Mouse (Mus musculus) heart, adult 9 months (tissue): ENCODE data around the gene Sdhb.

ENCODE experiments used
- DNase-seq, 2 experiments: peaks; one replicate each; pipeline ENCODE4 v3.0.0; 2022; ENCODE audit warnings: low spot score in 2 of 2

Sdhb gene

GRCm38 (mm10) chr4:140948481-140948880 lies 12.5 kb upstream of the Sdhb start:
- DNase-seq = no peak

GRCm38 (mm10) chr4:140949052-140949451 lies 12.0 kb upstream of the Sdhb start:
- DNase-seq = no peak

GRCm38 (mm10) chr4:140949616-140950015 lies 11.4 kb upstream of the Sdhb start:
- DNase-seq = no peak

GRCm38 (mm10) chr4:140950574-140950973 lies 10.4 kb upstream of the Sdhb start:
- DNase-seq = no peak

- DNase-seq = no peak
These were observed 9.0 kb upstream of the Sdhb start for GRCm38 (mm10) chr4:140951861-140952641.

- DNase-seq = no peak
These were observed 3.8 kb upstream of the Sdhb start for GRCm38 (mm10) chr4:140957131-140957702.

- DNase-seq = peak; percentile 71 to 80
These were observed 3.3 kb upstream of the Sdhb start for GRCm38 (mm10) chr4:140957725-140958124.

GRCm38 (mm10) chr4:140958319-140958718 lies 2.7 kb upstream of the Sdhb start:
- no peak for DNase-seq

- no peak for DNase-seq
These were observed 1.8 kb upstream of the Sdhb start for GRCm38 (mm10) chr4:140959128-140959679.

- no peak for DNase-seq
These were observed 1.1 kb upstream of the Sdhb start for GRCm38 (mm10) chr4:140959715-140960479.

- no peak for DNase-seq
These were observed 634 bp downstream of the Sdhb start for GRCm38 (mm10) chr4:140961467-140962206.

GRCm38 (mm10) chr4:140962207-140962909 lies 1.4 kb downstream of the Sdhb start:
- no peak for DNase-seq

GRCm38 (mm10) chr4:140962950-140963349 lies 1.9 kb downstream of the Sdhb start:
- DNase-seq = peak; percentile 64 to 76

- DNase-seq = peak in 1 of 2 experiments; percentile 61
These were observed 3.1 kb downstream of the Sdhb start for GRCm38 (mm10) chr4:140963941-140964597.

- DNase-seq = peak in 1 of 2 experiments; percentile 74
These were observed 3.6 kb downstream of the Sdhb start for GRCm38 (mm10) chr4:140964620-140965019.

- DNase-seq = no peak
These were observed 6.6 kb downstream of the Sdhb start for GRCm38 (mm10) chr4:140967386-140968159.

GRCm38 (mm10) chr4:140971691-140972090 lies 10.7 kb downstream of the Sdhb start:
- no peak for DNase-seq

- DNase-seq = no peak
These were observed 13.4 kb downstream of the Sdhb start for GRCm38 (mm10) chr4:140974408-140974807.

- DNase-seq = no peak
These were observed 14.4 kb downstream of the Sdhb start for GRCm38 (mm10) chr4:140975356-140975755.

- no peak for DNase-seq
These were observed 16.3 kb downstream of the Sdhb start for GRCm38 (mm10) chr4:140977278-140977677.
